Mouse (Mus musculus) midbrain, embryonic 13.5 days (tissue): Measurements from ENCODE around the gene Slc44a2. TPM values are rescaled to one million over a fixed set of nuclear protein-coding genes. Genes with fewer than 3 reads are reported as not detected.
"Not testable (repeated sequence)": the region's sequence is repeated elsewhere in the genome, so short reads cannot be mapped to it uniquely, and the experiment has no call there.

Experiments used
- ATAC-seq: fragments of 200-750 bp; cut with Nextera tagmentation; 2 replicates; pipeline ENCODE4 v1.8.0; 2017; ENCODE audit warnings: mild to moderate bottlenecking, moderate TSS enrichment, moderate library complexity
- H3K27ac ChIP-seq: fragments of 300-500 bp; sonication (generic); 2 replicates; pipeline ENCODE4 v1.5.1; 2015; ENCODE audit warnings: inconsistent platforms, mild to moderate bottlenecking, moderate library complexity
- H3K27me3 ChIP-seq: fragments of 300-500 bp; sonication (generic); 2 replicates; pipeline ENCODE4 v1.6.1; 2015; ENCODE audit warnings: mild to moderate bottlenecking, inconsistent platforms
- H3K36me3 ChIP-seq: fragments of 300-500 bp; sonication (generic); 2 replicates; pipeline ENCODE4 v1.6.1; 2015; ENCODE audit warnings: mild to moderate bottlenecking, inconsistent platforms
- H3K4me1 ChIP-seq: fragments of 300-500 bp; sonication (generic); replicated peaks from 2 replicates; pipeline ENCODE4 v1.6.1; 2015; ENCODE audit warnings: inconsistent platforms
- H3K4me2 ChIP-seq: fragments of 300-500 bp; sonication (generic); replicated peaks from 2 replicates; pipeline ENCODE4 v1.6.1; 2015; ENCODE audit warnings: moderate library complexity, mild to moderate bottlenecking, inconsistent platforms
- H3K4me3 ChIP-seq: fragments of 300-500 bp; sonication (generic); replicated peaks from 2 replicates; pipeline ENCODE4 v1.5.1; 2015; ENCODE audit warnings: mild to moderate bottlenecking, inconsistent platforms
- H3K9ac ChIP-seq: fragments of 300-500 bp; sonication (generic); replicated peaks from 2 replicates; pipeline ENCODE4 v1.6.1; 2015; ENCODE audit warnings: mild to moderate bottlenecking, inconsistent platforms
- H3K9me3 ChIP-seq: fragments of 300-500 bp; sonication (generic); 2 replicates; pipeline ENCODE4 v1.6.1; 2016; ENCODE audit warnings: mild to moderate bottlenecking, inconsistent platforms
- WGBS: fragments of 180-500 bp; shearing (Covaris S2); methylation state at CpG from one replicate; pipeline ENCODE4 v1.1.7; 2015; 5-methylcytosine and 5-hydroxymethylcytosine counted together
- polyA plus RNA-seq: library from polyadenylated mRNA; unstranded; fragments of >200 nt; fragmentation: Nextera tagmentation; extraction: Ambion mirVana; gene quantifications from 2 replicates; pipeline ENCODE4 v1.2.1, GENCODE M21; 2015

Gene Slc44a2
- polyA plus RNA-seq, 1 experiment from 2014 or later, result 61.6 TPM

GRCm38 (mm10) chr9:21312134-21312533, 8.4 kb upstream of the Slc44a2 start, which contains the start of gene Ap1m2:
Ap1m2 (minus strand) TSS chr9:21312337.
- H3K4me3 ChIP-seq, result peak within 1 kb of the TSS; percentile 16
- WGBS, result 11% methylated on average over 34 of the region's 35 CpGs

GRCm38 (mm10) chr9:21313394-21313793, 7.1 kb upstream of the Slc44a2 start:
- Histone ChIP-seq H3K9me3 (no peaks in the 10 kb centered on the region), H3K9ac (no peak overlapping the region), H3K4me1 (peaks cover 3% of the 10 kb centered on the region; the same call in 1 of the 2 replicates), H3K4me2 (no peak overlapping the region), H3K4me3 (no peak overlapping the region), H3K27me3 (peaks cover 18% of the 10 kb centered on the region), H3K36me3 (no peaks in the 10 kb centered on the region), H3K27ac (no peak overlapping the region)
- 9% methylated on average over 11 of the region's 11 CpGs for WGBS
- ATAC-seq, result peak; percentile 55; the same call in 1 of the 2 replicates

More at GRCm38 (mm10) chr9:21312134-21312533, 8.4 kb upstream of the Slc44a2 start, which contains the start of gene Ap1m2:
- no peak for ATAC-seq
- no peak within 1 kb of the TSS for H3K27ac ChIP-seq
- no peak within 1 kb of the TSS for H3K9ac ChIP-seq
- H3K36me3 ChIP-seq, result no peaks in the 10 kb centered on the region
- H3K4me1 ChIP-seq, result peaks cover 3% of the 10 kb centered on the region; the same call in 1 of the 2 replicates
- H3K9me3 ChIP-seq, result no peaks in the 10 kb centered on the region
- H3K4me2 ChIP-seq, result 0 out of 2 replicates have a peak within 1 kb of the TSS, but pooled peaks have one; percentile 13
- peaks cover 18% of the 10 kb centered on the region for H3K27me3 ChIP-seq

- peaks cover 3% of the 10 kb centered on the region; the same call in 1 of the 2 replicates for H3K4me1 ChIP-seq
- ATAC-seq, result no peak
Observed at GRCm38 (mm10) chr9:21314367-21315140, 5.9 kb upstream of the Slc44a2 start.

GRCm38 (mm10) chr9:21315421-21315820, 5.1 kb upstream of the Slc44a2 start:
- ATAC-seq, result no peak
- H3K4me2 ChIP-seq, result no peak overlapping the region
- no peak overlapping the region for H3K4me3 ChIP-seq
- no peak overlapping the region for H3K9ac ChIP-seq
- H3K4me1 ChIP-seq, result peaks cover 3% of the 10 kb centered on the region; the same call in 1 of the 2 replicates
- peaks cover 18% of the 10 kb centered on the region for H3K27me3 ChIP-seq
- H3K27ac ChIP-seq, result no peak overlapping the region
- H3K9me3 ChIP-seq, result no peaks in the 10 kb centered on the region
- WGBS, result 57% methylated on average over 5 of the region's 5 CpGs
- H3K36me3 ChIP-seq, result no peaks in the 10 kb centered on the region

More at GRCm38 (mm10) chr9:21314367-21315140, 5.9 kb upstream of the Slc44a2 start:
- no peak overlapping the region for H3K9ac ChIP-seq
- no peaks in the 10 kb centered on the region for H3K36me3 ChIP-seq
- no peak overlapping the region for H3K4me3 ChIP-seq
- 91% methylated on average over 9 of the region's 9 CpGs for WGBS
- H3K9me3 ChIP-seq, result no peaks in the 10 kb centered on the region
- no peak overlapping the region for H3K27ac ChIP-seq
- peaks cover 18% of the 10 kb centered on the region for H3K27me3 ChIP-seq
- H3K4me2 ChIP-seq, result no peak overlapping the region

GRCm38 (mm10) chr9:21316696-21317095, 3.8 kb upstream of the Slc44a2 start:
- Histone ChIP-seq H3K4me1 (peaks cover 11% of the 10 kb centered on the region), H3K27ac (no peak overlapping the region), H3K36me3 (no peaks in the 10 kb centered on the region), H3K27me3 (peaks cover 10% of the 10 kb centered on the region), H3K4me2 (no peak overlapping the region), H3K9ac (no peak overlapping the region), H3K4me3 (no peak overlapping the region), H3K9me3 (no peaks in the 10 kb centered on the region)
- 81% methylated on average over 7 of the region's 7 CpGs for WGBS
- ATAC-seq, result no peak

- no peak overlapping the region for H3K4me2 ChIP-seq
- ATAC-seq, result no peak
- H3K36me3 ChIP-seq, result no peaks in the 10 kb centered on the region
- H3K9ac ChIP-seq, result no peak overlapping the region
- peaks cover 24% of the 10 kb centered on the region for H3K4me1 ChIP-seq
- no peaks in the 10 kb centered on the region for H3K27me3 ChIP-seq
- WGBS, result 93% methylated on average over 6 of the region's 6 CpGs
- no peaks in the 10 kb centered on the region for H3K9me3 ChIP-seq
- no peak overlapping the region for H3K4me3 ChIP-seq
- no peak overlapping the region for H3K27ac ChIP-seq
Observed at GRCm38 (mm10) chr9:21318792-21319191, 1.7 kb upstream of the Slc44a2 start.

GRCm38 (mm10) chr9:21319503-21319902, 995 bp upstream of the Slc44a2 start:
- Histone ChIP-seq H3K27ac (no peak overlapping the region), H3K4me1 (peaks cover 24% of the 10 kb centered on the region), H3K4me3 (no peak overlapping the region), H3K9me3 (no peaks in the 10 kb centered on the region), H3K36me3 (0 out of 2 replicates have a peak, but pooled peaks cover under 1% of the 10 kb centered on the region), H3K27me3 (no peaks in the 10 kb centered on the region), H3K9ac (no peak overlapping the region), H3K4me2 (no peak overlapping the region)
- WGBS, result 90% methylated on average over 4 of the region's 4 CpGs
- no peak for ATAC-seq

GRCm38 (mm10) chr9:21320280-21320618, 249 bp upstream of the Slc44a2 start:
- no peaks in the 10 kb centered on the region for H3K27me3 ChIP-seq
- 0 out of 2 replicates have a peak, but pooled peaks cover 3% of the 10 kb centered on the region for H3K36me3 ChIP-seq
- H3K9me3 ChIP-seq, result no peaks in the 10 kb centered on the region
- 25% methylated on average over 4 of the region's 4 CpGs for WGBS
- H3K27ac ChIP-seq, result no peak overlapping the region
- peak overlapping the region; percentile 93 for H3K4me2 ChIP-seq
- peaks cover 24% of the 10 kb centered on the region for H3K4me1 ChIP-seq
- peak overlapping the region; percentile 78 for H3K4me3 ChIP-seq
- peak overlapping the region; percentile 80 for H3K9ac ChIP-seq
- ATAC-seq, result peak; percentile 72

- H3K9ac ChIP-seq, result peak overlapping the region; percentile 80
- no peak for ATAC-seq
- H3K4me3 ChIP-seq, result peak overlapping the region; percentile 78
- peak overlapping the region; percentile 93 for H3K4me2 ChIP-seq
- 20% methylated on average over 6 of the region's 6 CpGs for WGBS
- H3K4me1 ChIP-seq, result peaks cover 24% of the 10 kb centered on the region
- H3K27me3 ChIP-seq, result no peaks in the 10 kb centered on the region
- no peaks in the 10 kb centered on the region for H3K9me3 ChIP-seq
- 0 out of 2 replicates have a peak, but pooled peaks cover 3% of the 10 kb centered on the region for H3K36me3 ChIP-seq
- H3K27ac ChIP-seq, result no peak overlapping the region
Observed at GRCm38 (mm10) chr9:21321513-21321835, 976 bp downstream of the Slc44a2 start.

DNA sequence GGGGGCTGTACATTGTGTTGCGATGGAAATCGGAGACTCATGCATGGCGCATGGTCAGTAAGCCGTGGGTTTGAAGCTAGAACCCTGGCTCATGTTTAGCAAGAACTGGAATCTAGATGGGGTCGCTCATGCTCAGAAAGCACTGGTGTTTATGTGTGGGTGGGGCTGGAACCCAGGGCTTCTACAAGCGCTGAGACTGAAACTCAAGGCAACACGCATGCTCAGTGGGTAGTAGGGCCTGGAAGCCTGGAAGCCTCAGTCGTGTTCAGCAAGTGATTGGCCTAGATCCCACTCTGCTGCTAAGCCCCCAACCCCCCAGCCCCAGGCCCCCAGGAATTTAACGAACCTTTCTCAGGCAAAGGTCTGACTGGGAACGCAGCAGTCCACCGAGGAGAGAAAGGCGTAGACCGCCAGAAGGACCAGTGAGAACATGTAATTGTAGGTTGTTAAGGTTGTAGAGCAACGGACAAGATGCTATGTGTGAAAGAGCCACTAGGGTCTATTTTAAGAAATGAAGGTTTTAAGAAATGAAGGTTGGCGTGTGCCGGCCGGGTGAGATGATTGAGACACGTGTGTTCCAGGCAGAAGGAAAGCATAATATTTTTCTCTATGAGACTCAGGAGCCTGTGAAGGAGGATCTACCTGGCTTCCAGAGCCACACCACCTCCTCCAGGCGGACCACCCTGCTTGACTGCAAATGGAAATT, 1.9 kb downstream of the Slc44a2 start:
- no peaks in the 10 kb centered on the region for H3K27me3 ChIP-seq
- H3K27ac ChIP-seq, result no peak overlapping the region
- no peak for ATAC-seq
- 0 out of 2 replicates have a peak, but pooled peaks cover 3% of the 10 kb centered on the region for H3K36me3 ChIP-seq
- H3K4me1 ChIP-seq, result peaks cover 24% of the 10 kb centered on the region
- H3K4me2 ChIP-seq, result peak overlapping the region; percentile 93
- peak overlapping the region; percentile 78; the same call in 1 of the 2 replicates for H3K4me3 ChIP-seq
- peak overlapping the region; percentile 80; the same call in 1 of the 2 replicates for H3K9ac ChIP-seq
- 85% methylated on average over 19 of the region's 19 CpGs for WGBS
- H3K9me3 ChIP-seq, result no peaks in the 10 kb centered on the region

- not testable (repeated sequence) for H3K27ac ChIP-seq, ATAC-seq, H3K36me3 ChIP-seq, H3K9me3 ChIP-seq, H3K9ac ChIP-seq, H3K4me3 ChIP-seq, H3K27me3 ChIP-seq, H3K4me2 ChIP-seq
- 93% methylated on average over 8 of the region's 8 CpGs for WGBS
- H3K4me1 ChIP-seq, result peaks cover 24% of the 10 kb centered on the region
Observed at GRCm38 (mm10) chr9:21322917-21323297, 2.4 kb downstream of the Slc44a2 start.

DNA sequence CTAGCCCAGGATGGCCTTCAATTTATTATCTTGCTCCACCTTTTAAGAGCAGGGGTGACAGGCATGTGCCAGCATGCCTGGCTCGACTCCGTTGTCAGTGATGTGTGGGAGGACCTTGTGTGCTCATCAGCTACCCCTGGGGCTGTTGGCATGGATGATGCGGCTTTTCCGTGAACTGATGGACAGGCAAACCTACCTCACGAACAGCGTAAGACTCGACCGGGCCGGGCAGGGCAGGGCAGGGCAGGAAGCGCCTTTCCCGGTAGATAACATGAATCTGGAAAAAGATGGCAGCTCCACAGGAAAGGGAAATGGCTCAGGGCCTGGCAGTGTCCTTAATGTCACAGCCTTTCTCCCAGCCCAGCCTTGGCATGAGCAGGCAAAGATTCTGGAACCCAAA, 3.8 kb downstream of the Slc44a2 start:
- Histone ChIP-seq H3K9ac (no peak overlapping the region), H3K27me3 (no peaks in the 10 kb centered on the region), H3K27ac (no peak overlapping the region), H3K4me1 (peaks cover 24% of the 10 kb centered on the region), H3K9me3 (no peaks in the 10 kb centered on the region), H3K4me2 (no peak overlapping the region), H3K36me3 (0 out of 2 replicates have a peak, but pooled peaks cover 3% of the 10 kb centered on the region), H3K4me3 (no peak overlapping the region)
- WGBS, result 95% methylated on average over 11 of the region's 11 CpGs
- no peak for ATAC-seq
